Mouse (Mus musculus) erythroblast, embryonic 14.5 days (primary cell): ENCODE data around the gene Pik3r2. TPM values are rescaled to one million over a fixed set of nuclear protein-coding genes. Genes with fewer than 3 reads are reported as not detected.

ENCODE experiments used
- H3K27me3 ChIP-seq: 2 replicates; pipeline ENCODE4 v1.6.1; 2012; ENCODE audit warnings: inconsistent platforms; ENCODE audit not compliant: control insufficient read depth
- H3K36me3 ChIP-seq: 2 replicates; pipeline ENCODE4 v1.6.1; 2012; ENCODE audit warnings: mild to moderate bottlenecking, inconsistent platforms; ENCODE audit not compliant: control insufficient read depth
- H3K4me1 ChIP-seq: 2 replicates; pipeline ENCODE4 v1.6.1; 2012; ENCODE audit warnings: inconsistent platforms; ENCODE audit not compliant: control insufficient read depth
- H3K4me3 ChIP-seq: replicated peaks from 2 replicates; pipeline ENCODE3; 2012; ENCODE audit warnings: moderate library complexity, mild to moderate bottlenecking, inconsistent platforms
- H3K9me3 ChIP-seq: 2 replicates; pipeline ENCODE4 v1.6.1; 2012; ENCODE audit warnings: low read length, inconsistent platforms, mixed read lengths; ENCODE audit not compliant: control insufficient read depth
- GATA1 ChIP-seq: IDR thresholded peaks from 2 replicates; pipeline ENCODE4 v1.6.1; 2012; ENCODE audit warnings: low read length, inconsistent platforms, mixed read lengths
- TAL1 ChIP-seq: IDR thresholded peaks from 3 replicates; pipeline ENCODE4 v1.6.1; 2012; ENCODE audit warnings: low read length, inconsistent platforms, mixed read lengths
- polyA plus RNA-seq: library from polyadenylated mRNA; stranded (reverse); fragments of >175 nt; gene quantifications from 2 replicates; pipeline ENCODE4 v1.2.3, GENCODE M21; 2012

The Pik3r2 gene
- polyA plus RNA-seq, 1 experiment: 3.8 TPM

GRCm38 (mm10) chr8:70756476-70757040 lies 20.0 kb downstream of the Pik3r2 start:
- H3K4me1 ChIP-seq: peaks cover 86% of the 10 kb centered on the region
- no peaks in the 10 kb centered on the region for H3K27me3 ChIP-seq
- TF ChIP-seq GATA1 (no peak), TAL1 (no peak)
- peaks cover 39% of the 10 kb centered on the region for H3K36me3 ChIP-seq
- H3K4me3 ChIP-seq: no peak overlapping the region
- no peaks in the 10 kb centered on the region for H3K9me3 ChIP-seq

GRCm38 (mm10) chr8:70755661-70756475 lies 20.6 kb downstream of the Pik3r2 start:
- peaks cover 81% of the 10 kb centered on the region for H3K4me1 ChIP-seq
- TF ChIP-seq TAL1: no peak
- no peak for TF ChIP-seq GATA1
- no peaks in the 10 kb centered on the region for H3K27me3 ChIP-seq
- H3K9me3 ChIP-seq: no peaks in the 10 kb centered on the region
- peak overlapping the region; percentile 71 for H3K4me3 ChIP-seq
- H3K36me3 ChIP-seq: peaks cover 39% of the 10 kb centered on the region

DNA sequence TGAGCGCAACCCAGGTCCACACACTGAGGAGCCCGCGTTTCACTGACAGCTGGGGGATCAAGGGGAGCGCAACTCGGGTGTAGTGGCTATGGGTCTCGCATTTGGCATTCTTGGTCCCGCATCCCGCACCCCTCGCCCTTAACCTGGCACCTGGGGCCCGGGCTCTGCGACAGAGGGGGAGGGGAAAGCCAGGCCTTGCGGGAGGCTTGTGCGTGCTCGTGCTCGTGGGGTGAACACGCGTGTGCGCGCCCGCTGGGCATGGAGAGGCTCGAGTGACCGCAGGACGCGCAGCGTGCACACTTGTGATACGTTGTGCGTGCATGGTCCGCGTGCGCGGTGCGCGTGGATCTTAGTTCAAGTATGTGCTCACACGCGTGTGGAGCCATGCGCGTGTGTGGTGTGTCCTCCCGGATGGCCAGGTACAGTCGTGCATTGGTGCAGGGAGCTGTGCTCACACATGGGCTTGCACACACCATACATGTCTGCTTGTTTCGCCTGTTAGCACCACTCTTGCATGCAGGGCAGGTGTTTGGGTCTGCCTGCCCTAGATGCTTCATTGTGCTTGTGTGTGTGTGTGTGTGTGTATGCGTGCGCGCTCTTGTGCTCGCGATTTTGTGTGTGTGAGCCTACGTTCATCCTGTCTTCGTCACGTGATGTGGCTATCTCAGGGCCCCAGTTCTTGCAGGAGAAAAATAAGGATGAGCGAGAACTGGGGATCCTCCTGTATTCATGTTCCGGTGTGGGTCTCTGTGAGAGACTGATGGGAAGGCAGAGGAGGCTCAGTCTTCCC lies 21.4 kb downstream of the Pik3r2 start:
- peaks cover 75% of the 10 kb centered on the region for H3K4me1 ChIP-seq
- peak overlapping the region; percentile 71 for H3K4me3 ChIP-seq
- TF ChIP-seq GATA1 (no peak), TAL1 (no peak)
- H3K36me3 ChIP-seq: peaks cover 39% of the 10 kb centered on the region
- H3K27me3 ChIP-seq: 0 out of 2 replicates have a peak, but pooled peaks cover under 1% of the 10 kb centered on the region
- H3K9me3 ChIP-seq: no peaks in the 10 kb centered on the region

- peak within 1 kb of the TSS; percentile 71 for H3K4me3 ChIP-seq
- peaks cover 35% of the 10 kb centered on the region for H3K36me3 ChIP-seq
- TF ChIP-seq GATA1 (no peak), TAL1 (no peak)
Measured at GRCm38 (mm10) chr8:70754043-70754870, 22.3 kb downstream of the Pik3r2 start, which contains the start of gene Rab3a. Gene Rab3a, plus strand, starts transcription at chr8:70754679.

GRCm38 (mm10) chr8:70753151-70753550 lies 23.4 kb downstream of the Pik3r2 start:
- Histone ChIP-seq H3K9me3 (no peaks in the 10 kb centered on the region), H3K27me3 (peaks cover 16% of the 10 kb centered on the region), H3K4me1 (peaks cover 57% of the 10 kb centered on the region), H3K4me3 (peak overlapping the region; percentile 25), H3K36me3 (peaks cover 24% of the 10 kb centered on the region)
- TF ChIP-seq TAL1 (no peak), GATA1 (no peak)

More at GRCm38 (mm10) chr8:70754043-70754870, 22.3 kb downstream of the Pik3r2 start, which contains the start of gene Rab3a:
- H3K4me1 ChIP-seq: peaks cover 66% of the 10 kb centered on the region
- no peaks in the 10 kb centered on the region for H3K9me3 ChIP-seq
- H3K27me3 ChIP-seq: peaks cover 5% of the 10 kb centered on the region

DNA sequence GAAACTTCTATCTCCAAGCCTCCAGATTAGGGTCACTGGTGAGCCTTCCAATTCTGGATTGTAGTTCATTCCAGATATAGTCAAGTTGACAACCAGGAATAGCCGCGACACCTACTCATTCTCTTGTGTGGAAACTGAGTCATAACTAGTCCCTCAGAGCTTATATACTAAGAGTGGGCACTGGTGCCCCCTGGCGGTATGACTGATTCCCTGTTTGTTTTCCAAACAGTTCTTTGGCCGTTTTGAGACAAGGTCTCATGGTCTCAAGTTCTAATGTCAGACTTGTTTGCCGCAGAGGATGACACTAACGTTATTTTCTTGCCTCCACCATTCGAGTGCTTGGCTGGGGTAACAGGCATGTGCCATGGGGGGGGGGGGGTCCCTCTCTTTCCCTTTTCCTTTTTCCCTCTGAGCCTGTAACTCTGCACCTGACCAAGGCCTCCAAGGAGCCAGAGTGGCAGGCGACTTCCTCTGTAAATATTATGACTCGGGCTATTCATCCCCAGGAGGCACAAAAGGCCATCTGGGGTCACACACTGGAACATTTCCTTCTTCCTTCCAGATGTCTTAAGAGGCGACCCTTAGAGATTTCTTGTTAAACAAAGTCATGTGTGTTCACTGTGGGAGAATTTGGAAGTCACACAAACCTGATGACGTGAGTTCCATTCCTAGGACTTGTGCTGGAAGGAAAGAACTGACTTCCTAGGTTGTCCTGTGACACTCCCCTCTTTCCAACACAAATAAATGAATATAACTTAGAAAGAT lies 24.3 kb downstream of the Pik3r2 start:
- no peak overlapping the region for H3K4me3 ChIP-seq
- no peaks in the 10 kb centered on the region for H3K9me3 ChIP-seq
- TF ChIP-seq TAL1 (no peak), GATA1 (no peak)
- peaks cover 25% of the 10 kb centered on the region for H3K27me3 ChIP-seq
- peaks cover 16% of the 10 kb centered on the region for H3K36me3 ChIP-seq
- H3K4me1 ChIP-seq: peaks cover 49% of the 10 kb centered on the region

DNA sequence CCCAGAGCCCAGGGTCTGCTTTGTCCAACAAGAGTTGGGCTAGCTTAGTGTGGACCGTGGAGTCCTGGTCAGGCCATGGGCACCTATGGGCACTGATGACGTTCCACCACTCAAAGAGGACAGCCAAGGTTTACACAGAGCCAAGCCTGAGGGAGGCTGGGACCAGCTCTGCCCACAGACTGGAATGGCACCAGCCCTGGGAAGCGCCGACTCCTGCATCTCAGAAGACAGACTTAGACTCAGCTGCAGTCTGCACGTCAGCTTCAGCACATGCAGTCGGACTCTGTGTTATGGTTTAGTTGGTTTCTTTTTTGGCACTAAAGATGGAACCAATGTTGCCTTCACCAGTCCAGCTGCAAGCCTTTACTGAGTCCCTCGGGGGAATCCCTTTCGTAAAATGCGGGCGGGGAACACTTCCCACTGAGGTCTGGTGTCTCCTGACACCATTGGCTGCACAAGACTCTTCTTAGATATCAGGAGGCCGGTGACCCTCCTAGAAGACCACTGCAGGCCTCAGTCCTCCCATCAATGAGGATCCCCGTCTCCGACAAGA lies 26.3 kb downstream of the Pik3r2 start:
- TF ChIP-seq TAL1: no peak
- no peak for TF ChIP-seq GATA1
- peaks cover 45% of the 10 kb centered on the region for H3K27me3 ChIP-seq

More for the DNA sequence above, 26.3 kb downstream of the Pik3r2 start:
- Histone ChIP-seq H3K4me1 (peaks cover 32% of the 10 kb centered on the region), H3K4me3 (no peak overlapping the region), H3K9me3 (no peaks in the 10 kb centered on the region), H3K36me3 (peaks cover 2% of the 10 kb centered on the region; the same call in 1 of the 2 replicates)
